Mouse (Mus musculus) heart, postnatal 0 days (tissue): Measurements from ENCODE around the gene Fam120a. TPM values are rescaled to one million over a fixed set of nuclear protein-coding genes. Genes with fewer than 3 reads are reported as not detected.

Experiments used
- ATAC-seq: fragments of 200-750 bp; cut with Nextera tagmentation; 2 replicates; pipeline ENCODE4 v1.8.0; 2017; ENCODE audit warnings: low read depth, moderate number of reproducible peaks, moderate library complexity; ENCODE audit not compliant: insufficient read depth
- DNase-seq: peaks from one replicate; pipeline ENCODE4 v3.0.0-alpha.2; 2016; ENCODE audit warnings: low spot score
- H3K27ac ChIP-seq: fragments of 300-500 bp; sonication (generic); 2 replicates; pipeline ENCODE4 v1.5.1; 2014; ENCODE audit warnings: low read depth, mild to moderate bottlenecking
- H3K27me3 ChIP-seq: fragments of 300-500 bp; sonication (generic); 2 replicates; pipeline ENCODE4 v1.6.1; 2014; ENCODE audit warnings: low read length, mixed read lengths; ENCODE audit not compliant: control insufficient read depth, insufficient read depth
- H3K36me3 ChIP-seq: fragments of 300-500 bp; sonication (generic); replicated peaks from 2 replicates; pipeline ENCODE4 v1.6.1; 2014; ENCODE audit warnings: low read length, mixed read lengths; ENCODE audit not compliant: control insufficient read depth, insufficient read depth
- H3K4me1 ChIP-seq: fragments of 300-500 bp; sonication (generic); 2 replicates; pipeline ENCODE4 v1.6.1; 2014; ENCODE audit warnings: antibody characterized with exemption; ENCODE audit not compliant: control insufficient read depth, insufficient read depth
- H3K4me2 ChIP-seq: fragments of 300-500 bp; sonication (generic); 2 replicates; pipeline ENCODE4 v1.6.1; 2014; ENCODE audit warnings: low read depth, mild to moderate bottlenecking, low read length, moderate library complexity
- H3K4me3 ChIP-seq: fragments of 300-500 bp; sonication (generic); 2 replicates; pipeline ENCODE4 v1.5.1; 2014; ENCODE audit warnings: low read depth, low read length
- H3K9ac ChIP-seq: fragments of 300-500 bp; sonication (generic); replicated peaks from 2 replicates; pipeline ENCODE4 v1.6.1; 2014; ENCODE audit warnings: low read depth, low read length, mixed read lengths
- H3K9me3 ChIP-seq: fragments of 300-500 bp; sonication (generic); replicated peaks from 2 replicates; pipeline ENCODE4 v1.6.1; 2016; ENCODE audit warnings: low read length; ENCODE audit not compliant: control insufficient read depth
- CTCF ChIP-seq: IDR thresholded peaks from 2 replicates; pipeline ENCODE4 v1.5.1; 2016; ENCODE audit warnings: antibody characterized with exemption, control low read depth, low read depth
- EP300 ChIP-seq: IDR thresholded peaks from 2 replicates; pipeline ENCODE4 v1.6.1; 2016; ENCODE audit warnings: antibody characterized with exemption, low read depth
- WGBS: fragments of 180-500 bp; shearing (Covaris S2); extraction: QIAGEN DNeasy Blood & Tissue Kit; methylation state at CpG from one replicate; pipeline ENCODE4 v1.1.7; 2014; 5-methylcytosine and 5-hydroxymethylcytosine counted together
- polyA plus RNA-seq: library from polyadenylated mRNA; unstranded; fragments of >200 nt; fragmentation: Nextera tagmentation; extraction: Ambion mirVana; gene quantifications from 2 replicates; pipeline ENCODE4 v1.2.1, GENCODE M21; 2015
- total RNA-seq: library from RNA; depleted of rRNA; stranded (reverse); fragments of >200 nt; gene quantifications from 2 replicates; pipeline ENCODE4 v1.2.3, GENCODE M21; 2014; ENCODE audit warnings: low replicate concordance

Gene Fam120a
- total and polyA plus RNA-seq, 2 experiments from 2014 or later = 13.4 to 112 TPM

DNA sequence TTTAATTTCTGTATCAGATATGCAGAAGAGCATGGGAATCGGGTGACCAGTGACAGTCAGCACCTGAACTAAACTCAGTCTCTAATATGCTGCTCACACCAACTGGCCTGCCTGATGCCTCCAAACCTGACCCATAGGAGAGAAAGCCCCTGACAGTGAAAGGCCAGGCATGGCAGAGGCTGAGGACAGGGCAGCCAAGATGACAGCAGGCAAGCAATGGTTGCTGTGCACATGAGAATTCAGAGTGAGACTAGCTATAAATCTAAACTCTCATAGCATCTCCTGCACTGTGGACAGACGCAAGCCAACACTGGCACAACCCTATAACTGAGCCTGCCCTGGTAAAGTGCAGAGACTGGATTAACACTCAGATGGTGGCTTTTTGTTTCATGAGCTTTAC, 117.5 kb downstream of the Fam120a start:
- Histone ChIP-seq H3K9ac (no peak overlapping the region), H3K27ac (no peak overlapping the region), H3K9me3 (no peaks in the 10 kb centered on the region), H3K4me1 (peaks cover 21% of the 10 kb centered on the region), H3K4me2 (no peak overlapping the region), H3K36me3 (no peaks in the 10 kb centered on the region), H3K27me3 (no peaks in the 10 kb centered on the region), H3K4me3 (no peak overlapping the region)
- ATAC-seq (no peak), DNase-seq (no peak)
- no peak for TF ChIP-seq CTCF
- TF ChIP-seq EP300 = no peak
- 75% methylated on average over 2 of the region's 2 CpGs for WGBS

DNA sequence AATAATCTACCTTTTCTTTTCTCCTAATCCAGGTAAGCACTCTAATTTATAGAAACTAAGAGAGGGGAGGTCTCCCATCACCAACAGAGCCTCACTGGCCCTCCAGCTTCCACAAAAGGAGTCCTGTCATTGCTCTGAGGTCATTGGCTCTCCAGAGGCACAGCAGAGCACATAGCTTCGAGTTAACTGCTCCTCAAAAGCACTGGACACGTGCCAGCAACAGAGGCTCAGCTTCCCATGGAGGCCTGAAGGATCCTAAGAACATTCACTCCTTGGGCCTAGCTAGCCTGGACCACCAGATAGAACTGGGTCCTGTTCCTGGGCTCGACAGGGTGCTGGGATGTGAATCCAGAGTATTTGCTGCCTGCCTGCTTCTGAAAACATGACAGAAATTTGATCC, 118.7 kb downstream of the Fam120a start:
- Histone ChIP-seq H3K9me3 (no peaks in the 10 kb centered on the region), H3K27me3 (no peaks in the 10 kb centered on the region), H3K4me1 (peaks cover 20% of the 10 kb centered on the region), H3K9ac (no peak overlapping the region), H3K4me3 (no peak overlapping the region), H3K27ac (peak overlapping the region; percentile 21; the same call in 1 of the 2 replicates), H3K36me3 (no peaks in the 10 kb centered on the region), H3K4me2 (no peak overlapping the region)
- DNase-seq = peak; percentile 37
- WGBS = 14% methylated on average over 3 of the region's 3 CpGs
- no peak for TF ChIP-seq CTCF
- TF ChIP-seq EP300 = no peak
- ATAC-seq = no peak

DNA sequence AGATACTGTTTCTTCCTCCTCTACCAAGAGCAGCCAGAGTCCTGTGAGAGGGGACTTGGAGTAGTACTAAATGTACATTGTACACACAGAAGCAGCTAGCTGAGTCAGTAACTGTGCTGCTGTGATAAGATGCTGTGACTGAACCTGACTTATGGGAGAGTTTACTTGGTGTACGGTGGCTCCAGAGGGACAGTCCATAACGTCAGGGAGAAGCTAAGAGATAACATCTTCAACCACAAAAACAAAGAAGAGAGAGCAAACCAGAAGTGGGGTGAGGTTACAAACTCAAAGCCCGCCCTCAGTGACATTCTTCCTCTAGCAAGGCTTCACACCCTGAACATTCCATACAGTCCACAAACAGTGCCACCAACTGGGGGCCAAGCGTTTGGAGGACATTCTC, 122.5 kb downstream of the Fam120a start:
- Histone ChIP-seq H3K9ac (no peak overlapping the region), H3K27me3 (no peaks in the 10 kb centered on the region), H3K9me3 (no peaks in the 10 kb centered on the region), H3K4me1 (peaks cover 17% of the 10 kb centered on the region; the same call in 1 of the 2 replicates), H3K36me3 (no peaks in the 10 kb centered on the region), H3K27ac (peak overlapping the region; percentile 1; the same call in 1 of the 2 replicates), H3K4me3 (no peak overlapping the region), H3K4me2 (no peak overlapping the region)
- 18% methylated on average over 4 of the region's 4 CpGs for WGBS
- TF ChIP-seq EP300 (no peak), CTCF (no peak)
- peak; percentile 20 for DNase-seq
- no peak; the same call in 1 of the 2 replicates for ATAC-seq

DNA sequence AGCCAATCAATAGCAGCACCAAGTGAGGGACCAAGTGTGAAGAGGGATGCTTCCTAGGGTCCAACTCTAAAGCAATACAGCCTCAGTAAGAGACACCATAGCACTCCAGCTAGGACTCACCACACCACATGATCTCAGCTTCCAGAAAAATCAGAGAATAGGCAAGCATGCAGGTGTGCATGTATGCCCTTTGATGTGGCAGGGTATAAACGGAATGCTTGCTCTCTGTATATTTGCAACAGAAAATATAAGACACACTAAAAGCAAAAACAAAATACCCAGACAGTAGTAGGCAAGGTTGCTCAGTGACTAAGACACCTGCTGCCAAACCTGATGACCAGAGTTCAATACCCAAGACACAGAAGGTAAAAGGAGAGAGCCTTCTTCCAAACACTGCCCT, 124.3 kb downstream of the Fam120a start:
- H3K4me2 ChIP-seq = no peak overlapping the region
- H3K4me3 ChIP-seq = no peak overlapping the region
- DNase-seq (no peak), ATAC-seq (no peak)
- no peak overlapping the region for H3K9ac ChIP-seq
- H3K27ac ChIP-seq = peak overlapping the region; percentile 11; the same call in 1 of the 2 replicates
- no peaks in the 10 kb centered on the region for H3K9me3 ChIP-seq
- WGBS = 86% methylated on average over 1 of the region's 1 CpGs
- H3K36me3 ChIP-seq = no peaks in the 10 kb centered on the region
- no peak for TF ChIP-seq CTCF
- TF ChIP-seq EP300 = no peak
- H3K4me1 ChIP-seq = peaks cover 9% of the 10 kb centered on the region; the same call in 1 of the 2 replicates
- H3K27me3 ChIP-seq = no peaks in the 10 kb centered on the region

DNA sequence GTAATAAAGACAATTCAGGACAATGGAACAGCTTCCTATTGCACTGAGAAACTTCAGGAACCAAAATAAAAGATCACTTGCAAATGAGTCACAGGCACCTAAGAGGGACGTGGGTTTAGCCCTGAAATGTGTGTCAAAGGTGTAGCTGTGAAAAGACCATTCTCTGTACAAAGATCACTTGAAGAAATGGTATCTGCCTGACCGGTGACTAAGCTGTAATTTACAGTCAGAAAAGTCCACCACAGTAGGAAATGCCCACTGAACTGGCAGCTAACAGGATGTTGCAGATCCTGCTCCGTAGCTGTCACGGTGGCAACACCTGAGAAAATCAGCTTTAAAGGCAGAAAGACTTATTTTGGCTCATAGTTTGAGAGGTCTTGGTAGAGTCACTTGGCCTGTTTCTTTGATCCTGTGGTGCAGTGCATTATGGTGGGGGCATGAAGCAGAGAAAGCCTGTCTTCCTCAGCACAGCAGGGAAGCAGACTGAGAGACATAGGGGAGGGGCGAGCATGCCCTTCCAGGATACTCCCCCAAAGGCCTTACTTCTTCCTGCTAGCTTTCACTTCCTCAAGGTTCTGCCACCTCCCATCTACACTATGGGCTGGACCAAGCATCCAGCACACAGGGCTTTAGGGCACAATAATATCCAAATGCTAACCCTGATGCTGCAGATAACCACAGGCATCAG, 125.8 kb downstream of the Fam120a start:
- no peak for ATAC-seq
- no peak for TF ChIP-seq EP300
- TF ChIP-seq CTCF = no peak
- Histone ChIP-seq H3K4me1 (peaks cover 9% of the 10 kb centered on the region; the same call in 1 of the 2 replicates), H3K4me2 (no peak overlapping the region), H3K4me3 (no peak overlapping the region), H3K27me3 (no peaks in the 10 kb centered on the region), H3K27ac (peak overlapping the region; percentile 5; the same call in 1 of the 2 replicates), H3K9me3 (no peaks in the 10 kb centered on the region), H3K36me3 (no peaks in the 10 kb centered on the region), H3K9ac (no peak overlapping the region)
- 72% methylated on average over 5 of the region's 5 CpGs for WGBS
- no peak for DNase-seq

DNA sequence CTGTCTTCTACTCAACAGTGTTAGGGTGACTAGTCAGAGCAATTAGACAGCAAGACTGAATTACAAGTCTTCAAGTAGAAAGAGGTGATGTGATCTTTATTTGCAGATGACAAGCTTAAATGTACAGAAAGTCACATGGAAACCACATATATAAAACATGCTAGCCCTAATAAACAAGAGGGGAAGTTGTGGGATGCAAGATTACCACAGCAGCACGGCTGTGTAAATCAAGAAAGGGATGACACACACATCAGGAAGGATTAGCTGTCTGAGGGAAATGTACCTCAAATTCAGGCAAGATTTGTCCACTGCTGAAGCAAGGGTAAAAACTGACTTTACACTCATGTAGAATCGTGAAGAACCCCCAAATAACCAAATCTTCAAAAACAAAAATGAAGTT, 129.5 kb downstream of the Fam120a start:
- Histone ChIP-seq H3K4me1 (peaks cover 9% of the 10 kb centered on the region; the same call in 1 of the 2 replicates), H3K27ac (no peak overlapping the region), H3K9me3 (no peaks in the 10 kb centered on the region), H3K4me2 (no peak overlapping the region), H3K36me3 (no peaks in the 10 kb centered on the region; the same call in 1 of the 2 replicates), H3K27me3 (no peaks in the 10 kb centered on the region), H3K4me3 (no peak overlapping the region), H3K9ac (no peak overlapping the region)
- WGBS = 71% methylated on average over 2 of the region's 2 CpGs
- no peak for TF ChIP-seq CTCF
- no peak for ATAC-seq
- no peak for DNase-seq
